Mouse (Mus musculus) intestine, embryonic 14.5 days (tissue): Measurements from ENCODE around the gene Rin2. TPM values are rescaled to one million over a fixed set of nuclear protein-coding genes. Genes with fewer than 3 reads are reported as not detected.

Source experiments
- ATAC-seq: fragments of 200-750 bp; cut with Nextera tagmentation; replicated peaks from 2 replicates; pipeline ENCODE4 v1.8.0; 2017; ENCODE audit warnings: low read depth, moderate number of reproducible peaks, moderate TSS enrichment, moderate library complexity; ENCODE audit not compliant: low FRiP score, low TSS enrichment
- DNase-seq: peaks from one replicate; pipeline ENCODE4 v3.0.0-alpha.2; 2018; ENCODE audit warnings: low spot score
- H3K27ac ChIP-seq: fragments of 300-500 bp; sonication (generic); 2 replicates; pipeline ENCODE4 v1.5.1; 2014; ENCODE audit warnings: low read depth, mild to moderate bottlenecking, control low read depth
- H3K27me3 ChIP-seq: fragments of 300-500 bp; sonication (generic); replicated peaks from 2 replicates; pipeline ENCODE4 v1.6.1; 2014; ENCODE audit warnings: low read length, control low read depth; ENCODE audit not compliant: control insufficient read depth, insufficient read depth
- H3K36me3 ChIP-seq: fragments of 300-500 bp; sonication (generic); 2 replicates; pipeline ENCODE4 v1.6.1; 2014; ENCODE audit warnings: low read length, control low read depth; ENCODE audit not compliant: control insufficient read depth, insufficient read depth
- H3K4me1 ChIP-seq: fragments of 300-500 bp; sonication (generic); replicated peaks from 2 replicates; pipeline ENCODE4 v1.6.1; 2014; ENCODE audit warnings: low read length, control low read depth, mixed read lengths; ENCODE audit not compliant: control insufficient read depth, insufficient read depth
- H3K4me2 ChIP-seq: fragments of 300-500 bp; sonication (generic); 2 replicates; pipeline ENCODE4 v1.6.1; 2014; ENCODE audit warnings: low read length
- H3K4me3 ChIP-seq: fragments of 300-500 bp; sonication (generic); 2 replicates; pipeline ENCODE4 v1.5.1; 2014; ENCODE audit warnings: low read depth, low read length, control low read depth, mixed read lengths
- H3K9ac ChIP-seq: fragments of 300-500 bp; sonication (generic); 2 replicates; pipeline ENCODE4 v1.6.1; 2014; ENCODE audit warnings: mild to moderate bottlenecking, low read length
- H3K9me3 ChIP-seq: fragments of 300-500 bp; sonication (generic); 2 replicates; pipeline ENCODE4 v1.6.1; 2016; ENCODE audit warnings: low read length, control low read depth; ENCODE audit not compliant: control insufficient read depth
- WGBS: fragments of 180-500 bp; shearing (Covaris S2); extraction: QIAGEN DNeasy Blood & Tissue Kit; methylation state at CpG from one replicate; pipeline ENCODE4 v1.1.7; 2014; 5-methylcytosine and 5-hydroxymethylcytosine counted together
- polyA plus RNA-seq: library from polyadenylated mRNA; unstranded; fragments of >200 nt; fragmentation: Nextera tagmentation; extraction: Ambion mirVana; gene quantifications from 2 replicates; pipeline ENCODE4 v1.2.1, GENCODE M21; 2014

Gene Rin2
- polyA plus RNA-seq, 1 experiment from 2014 or later: 25.0 TPM

DNA sequence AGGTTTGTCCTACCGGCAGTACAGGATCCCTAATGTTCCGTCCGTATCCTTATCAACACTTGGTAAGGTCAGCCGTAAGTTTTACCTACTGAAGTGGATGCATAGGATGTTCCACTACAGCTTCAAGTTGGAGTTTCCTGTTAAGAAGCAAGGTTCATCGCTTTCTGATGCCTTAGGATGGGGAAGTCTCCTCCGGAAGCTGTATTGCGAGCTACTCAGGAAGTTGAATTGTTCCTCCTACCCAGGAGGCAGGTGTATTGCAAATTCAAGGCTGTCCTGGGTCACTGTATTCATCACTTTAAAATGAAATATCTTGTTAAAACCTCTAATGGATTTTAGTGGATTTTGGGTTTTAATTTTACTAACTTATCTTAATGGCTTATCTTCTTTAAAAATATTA is 79.0 kb downstream of the Rin2 start:
- no peaks in the 10 kb centered on the region for H3K27me3 ChIP-seq
- no peak overlapping the region for H3K27ac ChIP-seq
- no peak overlapping the region for H3K4me3 ChIP-seq
- DNase-seq: no peak
- no peaks in the 10 kb centered on the region for H3K4me1 ChIP-seq
- no peak for ATAC-seq
- H3K4me2 ChIP-seq: no peak overlapping the region
- 89% methylated on average over 7 of the region's 7 CpGs for WGBS
- no peaks in the 10 kb centered on the region for H3K36me3 ChIP-seq
- H3K9me3 ChIP-seq: no peaks in the 10 kb centered on the region
- no peak overlapping the region for H3K9ac ChIP-seq

DNA sequence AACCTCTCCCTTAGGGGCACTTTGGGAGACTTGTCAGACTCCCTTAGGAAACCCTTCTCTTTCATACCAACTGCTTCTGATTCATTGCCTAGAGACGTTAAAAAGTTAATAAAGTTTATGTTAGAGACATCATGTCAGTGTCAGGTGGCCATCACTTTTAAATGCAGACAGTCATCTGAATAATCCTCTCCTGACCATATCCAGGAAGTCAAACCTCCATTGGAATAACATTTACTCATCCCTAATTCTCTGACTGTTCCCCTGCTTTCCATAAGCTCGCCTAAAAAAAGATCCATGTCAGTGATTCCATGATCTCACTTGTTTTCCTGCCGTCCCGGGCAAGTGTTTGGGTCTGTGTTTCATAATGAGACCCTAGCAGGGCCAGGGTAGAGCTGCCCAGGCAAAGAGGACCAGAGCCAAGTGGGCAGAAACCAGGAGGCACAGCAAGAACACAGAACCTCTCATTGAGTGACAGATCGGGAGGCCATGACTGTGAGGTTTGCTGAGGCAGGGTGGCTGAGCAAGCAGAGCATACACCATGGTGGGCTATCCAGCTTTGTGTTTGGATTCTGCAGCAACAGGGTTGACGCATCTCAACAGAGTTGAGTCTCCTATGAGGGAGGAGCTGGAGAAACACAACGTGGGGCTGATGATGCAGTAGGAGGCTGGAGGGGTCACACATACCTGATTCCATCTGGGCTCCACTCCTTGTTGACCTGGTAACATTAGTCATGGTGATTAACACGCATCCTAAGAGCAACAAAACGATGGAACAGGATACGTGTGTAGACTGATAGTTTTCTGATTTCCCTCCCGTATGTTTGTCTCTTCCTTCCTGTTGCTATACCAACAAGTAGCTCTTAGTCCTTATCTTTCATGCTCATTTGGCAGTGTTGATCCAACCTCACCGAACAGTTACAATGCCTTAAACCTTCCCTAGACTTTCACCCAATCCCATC is 81.1 kb downstream of the Rin2 start:
- no peak overlapping the region for H3K9ac ChIP-seq
- no peaks in the 10 kb centered on the region for H3K27me3 ChIP-seq
- no peak overlapping the region for H3K4me2 ChIP-seq
- WGBS: 83% methylated on average over 12 of the region's 12 CpGs
- H3K4me1 ChIP-seq: 0 out of 2 replicates have a peak, but pooled peaks cover 5% of the 10 kb centered on the region
- H3K36me3 ChIP-seq: no peaks in the 10 kb centered on the region
- DNase-seq (no peak), ATAC-seq (no peak)
- no peaks in the 10 kb centered on the region for H3K9me3 ChIP-seq
- no peak overlapping the region for H3K27ac ChIP-seq
- no peak overlapping the region for H3K4me3 ChIP-seq

DNA sequence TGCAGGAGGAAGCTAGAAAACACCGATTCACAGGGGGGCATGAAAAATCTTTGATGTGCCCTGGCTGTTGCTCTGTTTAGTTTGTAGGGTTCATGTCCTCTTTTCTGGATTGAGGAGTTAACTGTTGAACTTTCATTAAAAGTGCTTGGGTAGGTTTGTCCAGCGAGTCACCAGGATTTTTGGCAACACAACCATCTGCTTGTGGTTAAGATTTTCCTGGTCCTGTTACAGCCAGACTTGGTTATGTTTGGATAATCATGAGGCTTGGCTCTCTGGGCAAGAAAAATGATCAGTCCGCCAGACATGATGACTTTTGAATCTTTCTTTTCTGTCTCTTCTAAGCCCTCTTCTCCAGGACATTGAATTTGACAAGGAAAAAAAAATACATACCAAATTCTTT is 85.1 kb downstream of the Rin2 start:
- ATAC-seq (no peak), DNase-seq (no peak)
- WGBS: 51% methylated on average over 3 of the region's 3 CpGs
- no peak overlapping the region for H3K27ac ChIP-seq
- no peaks in the 10 kb centered on the region for H3K36me3 ChIP-seq
- H3K9ac ChIP-seq: no peak overlapping the region
- H3K4me1 ChIP-seq: 0 out of 2 replicates have a peak, but pooled peaks cover 5% of the 10 kb centered on the region
- no peaks in the 10 kb centered on the region for H3K27me3 ChIP-seq
- H3K4me3 ChIP-seq: no peak overlapping the region
- no peaks in the 10 kb centered on the region for H3K9me3 ChIP-seq
- no peak overlapping the region for H3K4me2 ChIP-seq

DNA sequence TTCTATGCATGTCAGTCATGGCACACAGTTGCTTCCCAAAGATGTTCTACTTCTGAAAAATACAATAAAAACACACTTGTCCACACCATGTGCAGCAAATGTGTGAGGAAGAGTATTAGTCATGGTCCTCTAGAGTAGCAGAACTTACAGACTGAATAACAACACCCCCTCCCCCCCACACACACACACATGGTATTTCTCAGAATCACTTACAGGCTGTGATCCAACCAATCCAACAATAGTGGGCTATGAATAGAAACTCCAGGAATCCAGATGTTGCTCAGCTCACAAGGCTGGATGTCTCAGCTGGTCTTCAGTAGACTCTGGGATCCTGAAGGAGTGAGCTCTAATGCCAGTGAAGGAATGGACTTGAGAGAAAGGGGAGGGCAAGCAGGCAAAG is 86.4 kb downstream of the Rin2 start:
- ATAC-seq: no peak
- no peak overlapping the region for H3K27ac ChIP-seq
- no peak overlapping the region for H3K9ac ChIP-seq

DNA sequence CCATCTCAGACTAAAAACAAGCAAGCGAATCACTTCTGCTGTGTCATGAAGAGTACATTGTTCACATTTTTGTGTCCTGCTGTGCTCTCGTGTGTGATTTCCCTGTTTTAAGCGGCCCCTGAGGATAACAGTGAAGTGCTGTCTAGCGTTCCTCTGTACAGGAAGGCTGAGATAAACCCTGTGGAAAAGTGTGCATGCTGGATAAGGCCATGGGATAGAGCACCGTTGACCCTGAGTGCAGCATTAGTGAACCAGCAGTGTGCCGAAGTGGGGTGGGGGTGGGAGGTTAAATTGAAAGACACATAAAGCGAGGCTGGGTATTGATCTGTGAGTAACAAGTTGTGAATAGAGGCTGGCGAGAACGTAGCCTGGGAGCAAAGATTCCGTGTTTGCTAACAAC is 94.9 kb downstream of the Rin2 start:
- Histone ChIP-seq H3K27me3 (no peaks in the 10 kb centered on the region), H3K4me3 (no peak overlapping the region), H3K9ac (no peak overlapping the region), H3K27ac (no peak overlapping the region), H3K36me3 (no peaks in the 10 kb centered on the region), H3K4me2 (no peak overlapping the region), H3K4me1 (peaks cover 4% of the 10 kb centered on the region; the same call in 1 of the 2 replicates), H3K9me3 (no peaks in the 10 kb centered on the region)
- WGBS: 59% methylated on average over 10 of the region's 10 CpGs
- DNase-seq (no peak), ATAC-seq (no peak)

More for the DNA sequence above, 86.4 kb downstream of the Rin2 start:
- Histone ChIP-seq H3K4me3 (no peak overlapping the region), H3K36me3 (no peaks in the 10 kb centered on the region), H3K4me2 (no peak overlapping the region), H3K4me1 (0 out of 2 replicates have a peak, but pooled peaks cover 5% of the 10 kb centered on the region), H3K27me3 (no peaks in the 10 kb centered on the region), H3K9me3 (no peaks in the 10 kb centered on the region)
- DNase-seq: no peak

DNA sequence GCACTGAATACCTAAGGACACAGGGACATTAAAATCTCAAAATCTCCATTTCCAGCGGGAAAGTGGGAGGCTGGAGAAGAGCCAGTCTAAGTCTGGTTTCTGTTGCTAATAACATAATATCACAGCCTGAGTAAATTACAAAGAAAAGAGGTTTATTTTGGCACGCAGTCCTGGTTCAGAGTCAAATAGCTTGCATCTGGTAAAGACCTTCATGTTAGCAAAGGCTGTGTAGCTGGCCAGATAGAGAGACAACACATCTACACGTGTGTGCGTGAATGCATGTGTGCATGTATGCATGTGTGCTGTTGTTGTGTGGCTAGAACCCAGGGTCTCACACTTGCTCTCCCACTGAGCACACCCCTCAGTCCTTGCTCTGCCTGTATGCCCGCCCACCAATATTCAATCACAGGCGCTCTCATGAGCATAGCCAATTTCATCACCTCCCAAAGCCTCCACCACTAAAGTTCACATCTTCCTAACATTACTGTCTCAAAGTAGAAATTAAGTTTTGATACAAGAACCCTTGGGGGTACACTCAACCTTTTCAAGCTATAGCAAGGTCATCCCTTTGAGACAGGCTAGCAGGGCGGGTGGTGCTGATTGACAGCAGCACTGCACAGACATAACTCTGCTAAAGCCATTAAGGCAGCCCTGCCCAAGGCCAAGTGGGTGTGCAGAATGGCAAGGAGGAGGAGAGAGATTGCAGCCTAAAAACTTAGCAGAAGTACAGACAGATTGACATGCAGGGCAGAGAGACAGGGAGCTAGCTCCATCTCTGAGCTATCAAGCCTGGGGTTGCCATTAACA is 95.9 kb downstream of the Rin2 start:
- no peak for ATAC-seq
- H3K4me2 ChIP-seq: no peak overlapping the region
- no peaks in the 10 kb centered on the region for H3K36me3 ChIP-seq
- H3K27ac ChIP-seq: no peak overlapping the region; the same call in 1 of the 2 replicates
- no peak for DNase-seq
- no peak overlapping the region for H3K4me3 ChIP-seq
- H3K4me1 ChIP-seq: peaks cover 4% of the 10 kb centered on the region; the same call in 1 of the 2 replicates
- no peaks in the 10 kb centered on the region for H3K27me3 ChIP-seq
- no peak overlapping the region for H3K9ac ChIP-seq
- 76% methylated on average over 7 of the region's 7 CpGs for WGBS
- no peaks in the 10 kb centered on the region for H3K9me3 ChIP-seq

DNA sequence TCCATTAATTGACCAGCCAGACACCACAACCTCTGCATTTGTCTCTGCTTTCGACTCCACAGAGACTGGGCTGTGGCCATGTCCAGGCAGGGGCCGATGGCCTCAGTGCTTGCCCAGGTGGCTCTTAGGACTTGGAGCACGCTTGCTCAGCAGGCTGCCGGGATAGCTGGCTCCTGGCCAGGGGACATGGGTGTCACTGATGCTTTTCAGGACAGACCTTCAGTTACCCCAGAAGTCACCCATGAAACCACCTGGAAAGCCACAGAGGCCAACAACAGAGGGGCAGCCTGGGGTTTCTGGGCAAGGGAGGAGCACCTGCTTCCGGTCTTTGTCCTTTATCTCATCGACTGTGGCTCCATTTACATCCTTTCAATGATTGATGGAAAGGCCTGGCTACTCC is 108.2 kb downstream of the Rin2 start:
- Histone ChIP-seq H3K9ac (no peak overlapping the region), H3K36me3 (no peaks in the 10 kb centered on the region), H3K9me3 (no peaks in the 10 kb centered on the region), H3K27ac (no peak overlapping the region), H3K27me3 (no peaks in the 10 kb centered on the region), H3K4me1 (peaks cover 35% of the 10 kb centered on the region), H3K4me3 (no peak overlapping the region), H3K4me2 (no peak overlapping the region)
- no peak for ATAC-seq
- WGBS: 52% methylated on average over 6 of the region's 6 CpGs
- no peak for DNase-seq

DNA sequence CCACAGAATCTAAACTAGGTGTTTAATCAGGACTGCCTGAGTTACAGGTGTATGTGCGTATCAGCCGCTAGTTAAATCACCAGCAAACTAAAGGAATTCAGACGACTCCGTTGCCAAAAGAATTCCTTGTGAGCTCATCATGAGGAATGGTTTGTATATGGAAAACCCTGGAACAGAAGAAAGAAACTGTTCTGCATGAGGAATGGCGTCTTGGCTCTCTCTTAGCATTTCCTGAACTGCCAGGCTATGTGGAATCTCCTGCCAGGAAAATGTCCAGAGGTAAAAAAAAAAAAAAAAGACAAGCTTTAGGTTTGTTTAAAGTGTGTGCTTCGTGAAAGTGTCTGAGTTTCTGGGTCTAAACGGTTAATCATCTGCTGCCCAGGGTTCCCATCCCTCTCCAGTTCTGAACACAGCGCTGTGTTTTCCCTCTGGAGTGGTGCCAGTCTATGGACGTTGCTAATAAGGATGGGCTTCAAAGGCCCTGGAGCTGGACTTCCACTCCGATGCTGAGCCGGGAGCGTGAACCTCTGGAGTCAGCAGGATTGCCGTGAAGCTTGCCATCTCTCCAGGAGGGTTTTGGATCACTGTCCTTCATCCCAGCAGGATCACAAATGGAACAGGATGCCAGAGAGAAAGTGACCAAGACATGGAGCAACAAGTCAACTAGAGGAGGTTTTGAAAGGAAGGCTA is 109.4 kb downstream of the Rin2 start:
- peaks cover 35% of the 10 kb centered on the region for H3K4me1 ChIP-seq
- H3K4me2 ChIP-seq: no peak overlapping the region
- H3K9ac ChIP-seq: no peak overlapping the region
- no peak overlapping the region for H3K4me3 ChIP-seq
- no peaks in the 10 kb centered on the region for H3K27me3 ChIP-seq
- peak; percentile 66 for DNase-seq
- H3K9me3 ChIP-seq: no peaks in the 10 kb centered on the region
- WGBS: 21% methylated on average over 13 of the region's 13 CpGs
- no peak for ATAC-seq
- H3K36me3 ChIP-seq: no peaks in the 10 kb centered on the region
- H3K27ac ChIP-seq: peak overlapping the region; percentile 68
